ENCODE assay signal across 1 mouse cellular context in genomic region chr10:40141864-40142523, GRCm38 (mm10).
TF ChIP-seq lines count a peak whose summit lies in the region.

Gene Slc16a10, minus strand, starts transcription at chr10:40142258.

TF ChIP-seq in CH12.LX, 34 proteins besides CTCF, POLR2A, EP300 and RAD21 (continued from another document):
- no peak for TF ChIP-seq JUND (conservative IDR thresholded peaks at IDR 0.05; ENCODE audit: low read depth, low read length)
TF ChIP-seq in CH12.LX: peak in this region for 11.
